Mouse (Mus musculus): Measurements from ENCODE around the gene Rsrp1.

GRCm38 (mm10) chr4:134924019-134924741, 788 bp downstream of the Rsrp1 start:
- no peak for TF ChIP-seq CTCF (IDR thresholded peaks at IDR 0.05; ENCODE audit: borderline replicate concordance, extremely low read depth, insufficient read depth, insufficient read length)
- no peak for TF ChIP-seq POLR2A (IDR thresholded peaks at IDR 0.05; ENCODE audit: borderline replicate concordance, extremely low read depth, insufficient read depth, insufficient read length, poor library complexity, severe bottlenecking)

Data from brain, embryonic 14.5 days (tissue).